Mouse (Mus musculus) stomach, postnatal 0 days (tissue): ENCODE data around the gene Ccdc183.

ENCODE experiments used
- CTCF ChIP-seq: IDR thresholded peaks from 2 replicates; pipeline ENCODE4 v1.5.1; 2016; ENCODE audit warnings: antibody characterized with exemption, low read depth, mild to moderate bottlenecking, moderate library complexity
- EP300 ChIP-seq: optimal IDR thresholded peaks from 2 replicates; pipeline ENCODE3; 2016; ENCODE audit warnings: antibody characterized with exemption

DNA sequence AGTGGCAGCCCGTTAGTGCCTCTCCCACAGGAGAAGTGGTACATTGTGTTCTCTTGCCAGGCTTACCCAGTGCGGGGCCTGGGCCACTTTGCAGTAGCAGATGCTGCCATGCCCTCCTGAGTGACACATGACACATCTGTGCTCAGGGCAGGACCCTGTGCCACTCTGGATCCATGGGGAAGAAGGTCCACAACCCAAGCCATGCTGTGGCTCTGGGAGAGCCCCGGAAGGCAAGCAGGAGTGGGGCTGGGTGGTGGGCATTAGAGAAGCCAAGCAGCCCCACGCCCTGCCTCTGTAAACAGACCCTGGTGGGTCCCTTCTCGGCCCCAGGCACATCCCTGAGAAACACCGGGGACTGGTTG lies 34.4 kb downstream of the Ccdc183 start:
- TF ChIP-seq CTCF (no peak), EP300 (no peak)
